Mouse (Mus musculus) testis, adult 2 months (tissue): ENCODE measurements at regions not wholly inside any gene's neighbourhood (a gene's known extent, or its start where the extent isn't known, plus 50 kb on each side); places are given as distances from the start of the nearest gene placed in this dataset.
"Not testable (repeated sequence)": the region's sequence is repeated elsewhere in the genome, so short reads cannot be mapped to it uniquely, and the experiment has no call there.

Source experiments
- CTCF ChIP-seq: fragments of 200-500 bp; IDR thresholded peaks from 2 replicates; pipeline ENCODE4 v1.5.1; 2012; ENCODE audit warnings: low read depth, mild to moderate bottlenecking, inconsistent platforms, low read length, moderate library complexity; ENCODE audit not compliant: control insufficient read depth, insufficient read depth, insufficient replicate concordance
- POLR2A ChIP-seq: fragments of 200-500 bp; IDR thresholded peaks from 2 replicates; pipeline ENCODE4 v1.6.1; 2012; ENCODE audit warnings: low read depth, mild to moderate bottlenecking, inconsistent platforms, low read length, moderate library complexity; ENCODE audit not compliant: control insufficient read depth

GRCm38 (mm10) chr13:49957993-49958681 is 159.3 kb upstream of the Gm30302 start:
- TF ChIP-seq POLR2A, CTCF: not testable (repeated sequence)
